ENCODE assay signal across 8 mouse cellular contexts in genomic region chr13:112153681-112154127, GRCm38 (mm10).
DNase-seq lines count a peak whose midpoint lies in the region; ATAC-seq and TF ChIP-seq lines count a peak whose summit lies in the region.

No protein-coding gene starts in this region.

- no peak overlapping the region for H3K9ac ChIP-seq in liver, postnatal 0 days (replicated peaks)

- TF ChIP-seq EP300 in liver, postnatal 0 days (IDR thresholded peaks at IDR 0.05; ENCODE audit: low read depth), result no peak

- no peak for TF ChIP-seq CTCF in liver, postnatal 0 days (IDR thresholded peaks at IDR 0.05; ENCODE audit: low read depth)

- intact Hi-C loops in heart, postnatal 10 days (cut with DNase I), result no loop called here

- 52% methylated on average over 4 of the region's 4 CpGs for WGBS in liver, postnatal 0 days (ENCODE audit: insufficient replicate concordance)

- H3K9me3 ChIP-seq in liver, postnatal 0 days (ENCODE audit: low read length), result no peaks in the 10 kb centered on the region

- 0 out of 2 replicates have a peak overlapping the region, but pooled peaks have one; percentile 47 for H3K4me2 ChIP-seq in liver, postnatal 0 days (ENCODE audit: low read depth, low read length)

- 0 out of 2 replicates have a peak, but pooled peaks cover 5% of the 10 kb centered on the region for H3K27me3 ChIP-seq in liver, postnatal 0 days (ENCODE audit: insufficient read depth, low read length)

- H3K27ac ChIP-seq in liver, postnatal 0 days (ENCODE audit: low read depth), result no peak overlapping the region

- peak; percentile 5 for DNase-seq in CD4-positive, CD25-positive, alpha-beta regulatory T cell, adult 2 months (ENCODE audit: low read depth, low spot score)
- DNase-seq in testis, postnatal 10 days (ENCODE audit: low spot score), result peak; percentile 47
- DNase-seq in testis, postnatal 14 days (ENCODE audit: low spot score), result no peak
- DNase-seq in heart, postnatal 10 days, result peak; percentile 25 to 55
- no peak for DNase-seq in liver, postnatal 0 days
- no peak for DNase-seq in urinary bladder, adult 2 months (ENCODE audit: low spot score)

- no peak overlapping the region for H3K4me3 ChIP-seq in liver, postnatal 0 days (ENCODE audit: low read depth, low read length)

- no peaks in the 10 kb centered on the region for H3K36me3 ChIP-seq in liver, postnatal 0 days (replicated peaks; ENCODE audit: insufficient read depth, low read length)

- no peak for ATAC-seq in CD4-positive, CD25-positive, alpha-beta regulatory T cell, adult 4 months
- no peak for ATAC-seq in liver, postnatal 0 days
- no peak for ATAC-seq in inflammation-experienced regulatory T-cells, adult 6 months

- H3K4me1 ChIP-seq in liver, postnatal 0 days (ENCODE audit: insufficient read depth), result peaks cover 6% of the 10 kb centered on the region; the same call in 1 of the 2 replicates

Comparison
In these comparisons a context has a peak if more than half of its experiments do, and no peak if none do; other contexts are left out.
1. DNase-seq: peak in CD4-positive, CD25-positive, alpha-beta regulatory T cell, adult 2 months (single experiment), testis, postnatal 10 days (single experiment) and heart, postnatal 10 days (2 of 2); none in testis, postnatal 14 days (single experiment), liver, postnatal 0 days (single experiment) and urinary bladder, adult 2 months (single experiment).